Mouse (Mus musculus): ENCODE data around the gene Atg4a.

Atg4a gene

DNA sequence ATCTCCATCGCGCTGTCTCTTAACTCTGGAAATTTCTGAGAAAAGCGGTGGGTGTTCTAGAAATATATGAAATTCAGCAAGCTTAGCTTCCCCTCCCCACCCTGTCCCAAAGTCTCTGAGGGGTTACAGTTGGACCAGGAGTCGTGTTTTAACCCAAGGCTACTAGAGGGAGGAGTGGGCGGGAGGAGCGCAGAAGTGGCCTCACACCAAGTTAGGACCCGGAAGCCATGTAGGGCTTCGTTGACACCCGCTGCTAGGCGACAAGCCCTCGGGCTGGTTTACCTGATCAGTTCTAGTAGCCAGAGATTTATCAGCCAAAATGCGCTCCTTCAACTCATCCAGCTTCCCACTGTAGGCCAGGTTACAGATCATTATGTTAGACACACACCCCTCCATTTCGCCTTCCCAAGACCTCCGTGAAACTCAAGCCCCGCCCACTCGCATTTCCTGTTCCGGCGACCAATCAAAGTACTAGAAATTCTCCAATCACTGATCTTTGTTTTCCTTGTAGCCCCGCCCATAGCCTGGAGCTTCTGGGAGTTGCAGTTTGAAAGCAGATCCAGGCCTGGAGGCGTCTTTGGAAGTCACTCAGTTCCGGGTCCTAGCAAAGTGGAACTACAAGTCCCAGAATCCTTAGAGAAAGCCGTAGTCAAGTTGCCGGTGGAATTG, at the start of gene Atg4a, which contains the start of gene Psmd10:
Atg4a (plus strand) TSS at position 636 of the 669 bp plus-strand sequence.
Psmd10 (minus strand) TSS at position 457 of the 669 bp plus-strand sequence.
- DNase-seq (ENCODE audit: low read depth) = peak; percentile 83

- DNase-seq (ENCODE audit: low read depth) = no peak
Observed at GRCm38 (mm10) chrX:140907360-140907759, 49.3 kb upstream of the Atg4a start, which contains the start of gene Vsig1. Gene Vsig1, plus strand, starts transcription at chrX:140907608.

- DNase-seq (ENCODE audit: low read depth) = no peak
Observed at GRCm38 (mm10) chrX:140921321-140921720, 35.4 kb upstream of the Atg4a start.

GRCm38 (mm10) chrX:140932066-140932465, 24.6 kb upstream of the Atg4a start:
- no peak for DNase-seq (ENCODE audit: low read depth)

DNA sequence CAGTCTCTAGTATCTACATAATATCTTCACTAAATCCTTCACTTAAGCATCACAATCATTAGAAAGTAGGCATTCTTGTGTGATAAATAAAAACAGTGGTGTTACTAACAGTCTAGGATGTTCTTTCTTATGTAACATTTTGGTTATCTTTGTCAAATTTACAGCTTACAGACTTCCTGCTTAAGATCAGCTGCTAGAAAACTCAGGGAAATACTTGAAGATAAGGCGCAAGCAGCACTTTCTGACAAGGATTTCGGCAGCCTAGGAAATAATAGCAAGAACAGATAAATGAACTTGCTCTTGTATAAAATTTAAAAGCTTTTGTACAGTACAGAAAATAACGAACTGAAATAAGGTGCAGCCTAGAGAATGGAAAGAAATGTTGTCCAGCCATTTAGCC, 23.4 kb upstream of the Atg4a start:
- no peak for DNase-seq (ENCODE audit: low read depth)

GRCm38 (mm10) chrX:140936271-140936670, 20.4 kb upstream of the Atg4a start:
- no peak for DNase-seq (ENCODE audit: low read depth)

GRCm38 (mm10) chrX:140953618-140954017, 3.1 kb upstream of the Atg4a start:
- no peak for DNase-seq (ENCODE audit: low read depth)

GRCm38 (mm10) chrX:140956959-140957358, 252 bp downstream of the Atg4a start:
- DNase-seq (ENCODE audit: low read depth) = no peak

GRCm38 (mm10) chrX:140978943-140979342, 22.2 kb downstream of the Atg4a start:
- DNase-seq (ENCODE audit: low read depth) = no peak

GRCm38 (mm10) chrX:140979546-140979945, 22.8 kb downstream of the Atg4a start:
- no peak for DNase-seq (ENCODE audit: low read depth)

GRCm38 (mm10) chrX:140980163-140980562, 23.5 kb downstream of the Atg4a start:
- DNase-seq (ENCODE audit: low read depth) = no peak

DNA sequence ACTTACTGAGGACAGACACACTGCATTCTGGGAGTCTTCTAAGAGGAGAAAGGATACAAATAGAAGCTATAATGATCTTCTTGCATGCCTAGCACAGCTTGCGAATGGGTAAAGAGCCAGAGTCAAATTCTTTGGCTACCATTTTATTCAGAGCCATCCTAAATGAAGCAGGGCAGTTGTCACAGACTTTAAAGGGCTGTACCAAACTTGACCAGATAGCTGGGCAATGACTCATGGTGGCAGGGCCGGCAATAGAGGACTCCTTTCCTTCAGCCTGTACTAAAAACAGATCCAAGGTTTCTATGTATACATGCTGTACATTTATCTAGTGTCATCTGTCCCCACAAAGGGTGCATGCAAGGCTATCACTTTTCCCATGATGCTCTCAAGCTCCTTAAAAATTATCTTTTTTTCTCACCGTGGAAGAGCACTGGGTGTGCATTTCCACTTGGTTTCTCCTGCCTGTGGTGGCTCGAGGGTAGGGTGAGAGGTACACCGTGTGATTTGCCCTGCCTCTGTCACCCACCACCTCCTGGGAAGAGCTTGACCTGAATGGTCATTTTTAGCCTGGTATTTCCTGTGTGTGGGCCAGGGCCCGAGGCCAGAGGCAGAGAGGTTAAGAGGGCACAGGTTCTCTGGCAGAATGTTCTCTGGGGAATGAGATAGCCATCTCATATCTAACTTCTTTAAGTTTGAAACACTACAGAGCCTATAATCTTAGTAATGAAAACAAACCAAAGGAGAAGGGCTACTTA, 26.7 kb downstream of the Atg4a start:
- DNase-seq (ENCODE audit: low read depth) = no peak

GRCm38 (mm10) chrX:140984795-140985194, 28.1 kb downstream of the Atg4a start:
- DNase-seq (ENCODE audit: low read depth) = no peak

DNA sequence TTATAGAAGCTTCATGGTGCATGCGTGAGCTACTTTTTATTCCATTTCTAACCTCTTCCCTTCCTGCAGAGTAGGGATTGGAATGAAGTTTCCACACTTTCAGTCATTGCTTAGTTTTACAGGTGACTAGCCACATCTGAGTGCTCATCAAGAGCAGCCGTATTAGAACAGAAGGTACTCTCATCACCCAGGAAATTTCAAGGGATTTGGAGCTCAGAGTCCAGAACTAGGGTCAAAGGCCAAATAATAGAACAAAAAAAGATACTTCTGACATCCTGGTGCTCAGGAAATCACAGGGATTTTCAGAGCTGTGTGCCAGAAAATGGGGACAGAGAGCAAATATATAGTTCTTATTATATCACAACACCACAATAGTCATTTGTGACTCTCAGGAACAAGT, 28.5 kb downstream of the Atg4a start:
- DNase-seq (ENCODE audit: low read depth) = no peak

GRCm38 (mm10) chrX:140996909-140997516, 40.3 kb downstream of the Atg4a start:
- DNase-seq (ENCODE audit: low read depth) = no peak

DNA sequence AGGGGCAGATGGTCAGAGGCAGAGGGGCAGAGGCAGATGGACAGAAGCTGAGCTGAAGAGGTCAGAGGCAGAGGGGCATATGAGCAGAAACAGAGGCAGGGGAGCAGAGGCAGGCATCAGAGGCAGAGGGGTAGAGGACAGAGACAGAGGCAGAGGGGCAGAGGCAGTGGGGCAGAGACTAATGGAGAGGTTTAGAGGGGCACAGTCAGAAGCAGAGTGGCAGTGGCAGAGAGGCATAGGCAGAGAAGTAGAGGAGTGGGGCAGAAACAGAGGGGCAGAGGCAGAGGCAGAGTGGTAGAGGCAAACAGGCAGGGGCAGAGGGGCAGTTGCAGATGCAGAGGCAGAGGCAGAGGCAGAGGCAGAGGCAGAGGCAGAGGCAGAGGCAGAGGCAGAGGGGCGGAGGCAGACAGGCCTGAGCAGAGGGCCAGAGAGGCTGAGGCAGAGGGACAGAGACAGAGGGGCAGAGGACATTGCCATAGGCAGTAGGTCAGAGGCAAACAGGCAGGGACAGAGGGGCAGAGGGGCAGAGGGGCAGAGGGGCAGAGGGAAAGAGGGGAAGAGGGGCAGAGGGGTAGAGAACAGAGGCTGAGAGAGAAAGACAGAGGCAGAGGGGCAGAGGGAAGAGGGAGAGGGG, 41.3 kb downstream of the Atg4a start:
- no peak for DNase-seq (ENCODE audit: low read depth)

DNA sequence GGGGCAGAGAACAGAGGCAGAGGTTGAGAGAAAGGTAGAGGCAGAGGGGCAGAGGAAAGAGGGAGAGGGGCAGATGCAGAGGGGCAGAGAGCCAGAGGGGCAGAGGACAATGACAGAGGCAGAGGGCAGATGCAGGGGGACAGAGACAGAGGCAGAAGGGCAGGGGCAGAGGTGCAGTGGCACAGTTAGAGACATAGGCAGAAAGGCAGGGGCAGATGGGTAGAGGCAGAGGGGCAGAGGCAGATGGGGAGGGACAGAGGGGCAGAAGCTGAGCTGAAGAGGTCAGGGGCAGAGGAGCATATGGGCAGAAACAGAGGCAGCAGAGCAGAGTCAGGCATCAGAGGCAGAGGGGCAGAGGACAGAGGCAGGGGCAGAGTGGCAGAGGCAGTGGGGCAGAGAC, 42.2 kb downstream of the Atg4a start:
- DNase-seq (ENCODE audit: low read depth) = no peak

DNA sequence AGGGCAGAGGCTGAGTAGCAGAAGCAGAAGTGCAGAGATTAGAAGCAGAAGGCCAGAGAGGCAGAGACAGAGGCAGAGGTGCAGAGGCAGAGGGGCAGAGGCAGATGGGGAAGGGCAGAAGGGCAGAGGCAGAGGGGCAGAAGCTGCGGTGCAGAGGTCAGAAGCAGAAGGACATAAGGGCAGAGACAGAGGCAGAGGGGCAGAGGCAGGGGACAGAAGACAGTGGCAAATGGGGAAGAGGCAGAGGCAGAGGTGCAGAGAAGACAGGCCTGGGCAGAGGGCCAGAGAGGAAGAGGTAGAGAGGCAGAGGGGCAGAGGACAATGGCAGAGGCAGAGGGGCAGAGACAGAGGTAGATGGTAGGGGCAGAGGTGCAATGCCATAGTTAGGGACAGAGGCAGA, 193.0 kb downstream of the Atg4a start:
- no peak for DNase-seq (ENCODE audit: low read depth)

DNA sequence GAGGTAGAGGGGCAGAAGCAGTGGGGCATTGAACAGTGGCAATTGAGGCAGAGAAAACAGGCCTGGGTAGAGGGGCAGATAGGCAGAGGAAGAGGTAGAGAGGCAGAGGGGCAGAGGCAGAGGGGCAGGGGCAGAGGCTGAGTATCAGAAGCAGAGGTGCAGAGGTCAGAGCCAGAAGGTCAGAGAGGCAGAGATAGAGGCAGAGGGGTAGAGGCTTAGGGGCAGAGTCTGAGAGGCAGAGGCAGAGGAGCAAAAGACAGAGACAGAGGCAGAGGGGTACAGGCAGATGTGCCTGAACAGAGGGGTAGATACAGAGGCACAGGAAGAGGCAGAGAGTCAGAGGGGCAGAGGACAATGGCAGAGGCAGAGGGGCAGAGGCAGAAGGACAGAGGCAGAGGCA, 193.6 kb downstream of the Atg4a start:
- no peak for DNase-seq (ENCODE audit: low read depth)

- no peak for DNase-seq (ENCODE audit: low read depth)
Observed at GRCm38 (mm10) chrX:141151182-141151581, 194.5 kb downstream of the Atg4a start.

DNA sequence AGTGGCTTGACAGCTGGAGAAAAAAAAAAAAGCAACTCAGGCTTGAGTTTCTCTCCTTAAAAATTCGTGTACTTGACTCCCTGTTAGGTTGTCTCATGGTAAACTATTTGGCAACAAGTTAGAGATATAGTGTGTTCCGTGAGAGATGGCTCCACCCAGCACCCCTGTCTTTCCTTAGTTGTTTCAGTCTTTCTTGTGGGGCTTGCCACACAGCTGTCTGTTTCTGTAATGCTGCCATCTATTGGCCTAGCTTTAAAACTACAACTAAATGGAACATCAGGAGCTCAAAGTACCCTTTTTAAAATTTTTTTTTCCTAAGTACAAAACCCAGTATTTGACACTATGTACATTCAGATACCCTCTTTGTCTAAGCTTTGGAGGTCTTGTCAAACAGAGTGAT, 200.0 kb downstream of the Atg4a start:
- peak; percentile 7 for DNase-seq (ENCODE audit: low read depth)

- no peak for DNase-seq (ENCODE audit: low read depth)
Observed at GRCm38 (mm10) chrX:141157626-141158025, 200.9 kb downstream of the Atg4a start.

- peak; percentile 13 for DNase-seq (ENCODE audit: low read depth)
Observed at GRCm38 (mm10) chrX:141158160-141158559, 201.5 kb downstream of the Atg4a start.

Measured in c-Kit-positive CD71-negative TER-119-negative erythroid progenitor cells, embryonic 14.5 days (primary cell).